25 mouse cellular contexts compared by ENCODE assay signal in genomic region chr17:7625746-7626145, GRCm38 (mm10).
A peak's percentile ranks its signal among the peaks of the same experiment; 100 is the strongest.
DNase-seq lines count a peak whose midpoint lies in the region; ATAC-seq and TF ChIP-seq lines count a peak whose summit lies in the region.
"Had no signal": no experiment of that assay in that cellular context is flagged by ENCODE, and none has a peak within 500 bp of the region (broad histone marks: within the 10 kb centered on the region; RNA-seq: fewer than 3 reads in every experiment).

No protein-coding gene starts in this region.

- no peaks in the 10 kb centered on the region for H3K36me3 ChIP-seq in heart, adult 2 months (ENCODE audit: control insufficient read depth, insufficient read depth, low read length)
- H3K36me3 ChIP-seq in heart, embryonic 11.5 days (ENCODE audit: control insufficient read depth, insufficient read depth, low read length): no peaks in the 10 kb centered on the region
- H3K36me3 ChIP-seq in limb, embryonic 15.5 days: no peaks in the 10 kb centered on the region
- H3K36me3 ChIP-seq: embryonic facial prominence, embryonic 12.5 days; hindbrain, embryonic 12.5 days; kidney, embryonic 15.5 days; limb, embryonic 13.5 days; liver, embryonic 15.5 days; lung, embryonic 15.5 days had no signal

- no peak overlapping the region for H3K9ac ChIP-seq in heart, adult 2 months (ENCODE audit: low read depth, low read length)
- no peak overlapping the region for H3K9ac ChIP-seq in heart, embryonic 11.5 days (ENCODE audit: low read depth, low read length)
- H3K9ac ChIP-seq in limb, embryonic 15.5 days: no peak overlapping the region
- H3K9ac ChIP-seq: embryonic facial prominence, embryonic 12.5 days; forebrain, embryonic 13.5 days; hindbrain, embryonic 12.5 days; kidney, embryonic 15.5 days; limb, embryonic 13.5 days; liver, embryonic 15.5 days; lung, embryonic 15.5 days had no signal

- no peak overlapping the region for H3K4me3 ChIP-seq in heart, adult 2 months
- H3K4me3 ChIP-seq in heart, embryonic 11.5 days (ENCODE audit: low read depth, low read length): no peak overlapping the region
- no peak overlapping the region for H3K4me3 ChIP-seq in limb, embryonic 15.5 days
- H3K4me3 ChIP-seq: embryonic facial prominence, embryonic 12.5 days; forebrain, embryonic 13.5 days; hindbrain, embryonic 12.5 days; kidney, embryonic 15.5 days; limb, embryonic 13.5 days; liver, embryonic 15.5 days; lung, embryonic 15.5 days had no signal

- no peaks in the 10 kb centered on the region; the same call in 1 of the 2 replicates for H3K4me1 ChIP-seq in heart, adult 2 months (ENCODE audit: control insufficient read depth, insufficient read depth, low read length)
- H3K4me1 ChIP-seq in heart, embryonic 11.5 days (ENCODE audit: control insufficient read depth, insufficient read depth, low read length): no peaks in the 10 kb centered on the region
- peaks cover 8% of the 10 kb centered on the region for H3K4me1 ChIP-seq in limb, embryonic 15.5 days
- H3K4me1 ChIP-seq: embryonic facial prominence, embryonic 12.5 days; forebrain, embryonic 13.5 days; hindbrain, embryonic 12.5 days; kidney, embryonic 15.5 days; liver, embryonic 15.5 days; lung, embryonic 15.5 days had no signal

- H3K27ac ChIP-seq in heart, adult 2 months: no peak overlapping the region; the same call in 1 of the 2 replicates
- H3K27ac ChIP-seq in heart, embryonic 11.5 days (ENCODE audit: low read depth, low read length): no peak overlapping the region
- peak overlapping the region; percentile 72 for H3K27ac ChIP-seq in limb, embryonic 15.5 days
- H3K27ac ChIP-seq: embryonic facial prominence, embryonic 12.5 days; forebrain, embryonic 13.5 days; hindbrain, embryonic 12.5 days; kidney, embryonic 15.5 days; limb, embryonic 13.5 days; liver, embryonic 15.5 days; lung, embryonic 15.5 days had no signal

- TF ChIP-seq POLR2A in heart, adult 2 months (IDR thresholded peaks at IDR 0.05; ENCODE audit: insufficient read depth, low read depth, low read length): no peak

- TF ChIP-seq EP300 in heart, adult 2 months (IDR thresholded peaks at IDR 0.05; ENCODE audit: insufficient read depth, low read depth, low read length): no peak

- H3K9me3 ChIP-seq in heart, embryonic 11.5 days (replicated peaks; ENCODE audit: control insufficient read depth, low read length): no peaks in the 10 kb centered on the region
- H3K9me3 ChIP-seq in limb, embryonic 15.5 days: no peaks in the 10 kb centered on the region
- H3K9me3 ChIP-seq: embryonic facial prominence, embryonic 12.5 days; forebrain, embryonic 13.5 days; hindbrain, embryonic 12.5 days; liver, embryonic 15.5 days; lung, embryonic 15.5 days had no signal

- intact Hi-C loops in heart, adult 2 months (cut with DNase I): no loop called here

- no peak for TF ChIP-seq CTCF in heart, adult 2 months (IDR thresholded peaks at IDR 0.05)

- H3K79me2 ChIP-seq in heart, adult 2 months (replicated peaks; ENCODE audit: control insufficient read depth, insufficient read depth, low read length): no peaks in the 10 kb centered on the region

- 64% methylated on average over 3 of the region's 3 CpGs for WGBS in heart, adult 2 months
- WGBS in heart, embryonic 11.5 days (ENCODE audit: insufficient replicate concordance): 74% methylated on average over 3 of the region's 3 CpGs
- WGBS in limb, embryonic 15.5 days: 65% methylated on average over 3 of the region's 3 CpGs

- no peaks in the 10 kb centered on the region for H3K27me3 ChIP-seq in heart, adult 2 months (ENCODE audit: control insufficient read depth, insufficient read depth, low read length)
- no peaks in the 10 kb centered on the region for H3K27me3 ChIP-seq in heart, embryonic 11.5 days (ENCODE audit: control insufficient read depth, insufficient read depth, low read length)
- H3K27me3 ChIP-seq in limb, embryonic 15.5 days: no peaks in the 10 kb centered on the region
- H3K27me3 ChIP-seq: embryonic facial prominence, embryonic 12.5 days; forebrain, embryonic 13.5 days; hindbrain, embryonic 12.5 days; kidney, embryonic 15.5 days; limb, embryonic 13.5 days; liver, embryonic 15.5 days; lung, embryonic 15.5 days had no signal

- ATAC-seq in heart, embryonic 11.5 days (replicated peaks; ENCODE audit: insufficient number of reproducible peaks, low FRiP score, low TSS enrichment): no peak
- ATAC-seq in limb, embryonic 15.5 days (ENCODE audit: insufficient number of reproducible peaks, low FRiP score, low TSS enrichment, low read depth): no peak
- ATAC-seq: CD4-positive, CD25-positive, alpha-beta regulatory T cell, adult 4 months; forebrain, embryonic 13.5 days; intestine, postnatal 0 days had no signal

- H3K4me2 ChIP-seq in heart, embryonic 11.5 days: no peak overlapping the region
- no peak overlapping the region for H3K4me2 ChIP-seq in limb, embryonic 15.5 days
- H3K4me2 ChIP-seq: embryonic facial prominence, embryonic 12.5 days; forebrain, embryonic 13.5 days; hindbrain, embryonic 12.5 days; kidney, embryonic 15.5 days; limb, embryonic 13.5 days; liver, embryonic 15.5 days; lung, embryonic 15.5 days had no signal

- peak; percentile 19 for DNase-seq in adrenal gland, postnatal 14 days
- no peak for DNase-seq in adrenal gland, adult 8-10 months
- DNase-seq in heart, adult 2 months: peak; percentile 49 to 61
- DNase-seq in gastrocnemius, postnatal 25 days: peak; percentile 39
- no peak for DNase-seq in cerebellum, adult 11 months
- DNase-seq in kidney, adult 8-10 months: no peak
- DNase-seq: cerebellum, adult 11-12 months; cerebellum, postnatal 14 days; kidney, postnatal 36 days; lung, postnatal 4 days; midbrain, embryonic 14.5 days; right cerebral cortex, postnatal 14 days; spleen, adult 18-20 months; thymus, postnatal 25 days had no signal

Comparison
In these comparisons a context has a peak if more than half of its experiments do, and no peak if none do; other contexts are left out.
1. DNase-seq: peak in adrenal gland, postnatal 14 days (single experiment), heart, adult 2 months (2 of 2) and gastrocnemius, postnatal 25 days (single experiment); none in adrenal gland, adult 8-10 months (single experiment), cerebellum, adult 11 months (single experiment) and kidney, adult 8-10 months (0 of 2).